Mouse (Mus musculus) embryonic fibroblast, embryonic 13.5 days (primary cell): ENCODE results near the gene Kirrel3. TPM values are rescaled to one million over a fixed set of nuclear protein-coding genes. Genes with fewer than 3 reads are reported as not detected.

Experiments
- H3K27ac ChIP-seq: 2 replicates; pipeline ENCODE4 v1.5.1; 2012; ENCODE audit warnings: low read length, control low read depth, inconsistent platforms; ENCODE audit not compliant: insufficient read depth
- H3K4me1 ChIP-seq: 2 replicates; pipeline ENCODE4 v1.6.1; 2011; ENCODE audit warnings: low read length; ENCODE audit not compliant: control insufficient read depth, insufficient read depth
- H3K4me3 ChIP-seq: 2 replicates; pipeline ENCODE4 v1.5.1; 2011; ENCODE audit warnings: mild to moderate bottlenecking, control low read depth, low read length; ENCODE audit not compliant: insufficient read depth
- CTCF ChIP-seq: IDR thresholded peaks from 2 replicates; pipeline ENCODE4 v1.5.1; 2011; ENCODE audit warnings: mild to moderate bottlenecking, control low read depth, low read length, moderate library complexity, borderline replicate concordance; ENCODE audit not compliant: insufficient read depth
- POLR2A ChIP-seq: IDR thresholded peaks from 2 replicates; pipeline ENCODE4 v1.6.1; 2011; ENCODE audit warnings: low read depth, mild to moderate bottlenecking, control low read depth, low read length, moderate library complexity
- polyA plus RNA-seq: library from polyadenylated mRNA; stranded (reverse); fragments of >200 nt; gene quantifications from 2 replicates; pipeline ENCODE4 v1.2.4, GENCODE M21; 2011; ENCODE audit warnings: low read depth; ENCODE audit not compliant: missing spikeins, insufficient read length

The Kirrel3 gene
- polyA plus RNA-seq, 1 experiment, result 0.97 TPM

- no peak for TF ChIP-seq POLR2A
- TF ChIP-seq CTCF, result no peak
- H3K4me1 ChIP-seq, result no peaks in the 10 kb centered on the region
- H3K27ac ChIP-seq, result no peak overlapping the region
- no peak overlapping the region for H3K4me3 ChIP-seq
Observed at GRCm38 (mm10) chr9:35058596-35059354, 573.1 kb downstream of the Kirrel3 start.

GRCm38 (mm10) chr9:35059881-35060280 is 574.2 kb downstream of the Kirrel3 start:
- Histone ChIP-seq H3K4me3 (no peak overlapping the region), H3K4me1 (no peaks in the 10 kb centered on the region), H3K27ac (no peak overlapping the region)
- TF ChIP-seq CTCF (no peak), POLR2A (no peak)

- H3K4me1 ChIP-seq, result no peaks in the 10 kb centered on the region
- H3K4me3 ChIP-seq, result no peak overlapping the region
- TF ChIP-seq POLR2A, result no peak
- TF ChIP-seq CTCF, result no peak
- no peak overlapping the region for H3K27ac ChIP-seq
Observed at GRCm38 (mm10) chr9:35061446-35061845, 575.8 kb downstream of the Kirrel3 start.
